Mouse (Mus musculus) gastrocnemius, postnatal 36 days (tissue): ENCODE measurements around the gene Chd2. TPM values are rescaled to one million over a fixed set of nuclear protein-coding genes. Genes with fewer than 3 reads are reported as not detected.
A peak's percentile ranks its signal among the peaks of the same experiment; 100 is the strongest.

Experiments
- DNase-seq, 2 experiments: peaks; one replicate each; pipeline ENCODE4 v3.0.0; 2022
- intact Hi-C: fragments of 180-260 bp; cut with DNase I; formaldehyde crosslinking; loops from one replicate; pipeline ENCODE4 v1.15.1; 2025
- total RNA-seq, 2 experiments: library from RNA; stranded (reverse); gene quantifications; 2 replicates each; pipeline ENCODE4 v1.2.3; 2021

Chd2 gene
- total RNA-seq, 2 experiments from 2014 or later = 22.4 to 39.9 TPM

GRCm38 (mm10) chr7:73422223-73423113 is 119.2 kb downstream of the Chd2 start:
- intact Hi-C loops = loop anchor here (2.0 to 5.0 kb wide), 3 partner anchors 45 to 1022 kb away; partner anchors contain the start of gene Rgma
- peak in 1 of 2 experiments; percentile 65 for DNase-seq

GRCm38 (mm10) chr7:73421278-73422015 is 120.2 kb downstream of the Chd2 start:
- DNase-seq = no peak
- intact Hi-C loops = loop anchor here (2.0 to 5.0 kb wide), 3 partner anchors 44 to 1021 kb away; partner anchors contain the start of gene Rgma

- no peak for DNase-seq
- intact Hi-C loops = loop anchor here (5.0 kb wide), 1 partner anchor 44 kb away; the partner anchor contains the start of gene Rgma
Observed at GRCm38 (mm10) chr7:73420827-73421226, 120.8 kb downstream of the Chd2 start.

- intact Hi-C loops = no loop called here
- no peak for DNase-seq
Observed at GRCm38 (mm10) chr7:73419375-73419774, 122.3 kb downstream of the Chd2 start.

DNA sequence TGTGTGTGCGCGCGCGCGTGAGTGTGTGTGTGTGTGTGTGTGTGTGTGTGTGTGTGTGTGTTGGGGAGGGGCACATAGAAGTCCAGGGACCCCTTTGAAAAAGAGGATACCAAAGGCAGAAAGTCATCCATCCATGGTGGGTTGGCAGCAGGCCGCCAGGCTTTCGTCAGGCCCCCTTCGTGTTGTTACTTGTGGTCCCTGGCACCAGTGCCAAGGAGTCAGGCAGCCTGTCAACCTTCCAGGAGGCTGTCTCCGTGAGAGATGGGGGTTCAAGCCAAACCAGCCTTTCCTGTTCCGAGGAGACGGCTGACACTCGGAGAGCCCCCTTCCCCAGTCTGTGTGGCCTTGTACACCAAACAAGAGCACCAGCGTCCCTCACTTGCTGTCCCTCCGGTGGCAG is 127.4 kb downstream of the Chd2 start:
- no peak for DNase-seq
- intact Hi-C loops = no loop called here

DNA sequence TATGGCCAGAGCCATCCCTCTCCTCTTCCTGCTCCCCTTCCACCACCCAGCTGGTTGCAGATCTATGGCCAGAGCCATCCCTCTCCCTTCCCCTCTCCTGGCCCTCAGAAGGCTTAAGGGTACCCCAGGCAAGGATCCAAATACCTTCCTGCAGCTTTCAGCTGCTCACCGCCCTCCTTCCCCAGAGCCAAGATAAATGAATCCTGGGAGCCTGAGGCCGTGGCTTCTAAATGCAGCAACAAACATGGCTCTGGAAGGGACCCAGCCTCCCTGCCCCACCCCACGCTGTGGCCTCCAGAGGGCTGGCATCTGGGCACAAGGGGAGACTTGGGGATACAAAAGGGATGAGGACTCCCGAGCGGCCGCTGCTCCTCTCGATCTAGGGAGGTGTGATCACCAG is 129.2 kb downstream of the Chd2 start:
- no peak for DNase-seq
- intact Hi-C loops = no loop called here

DNA sequence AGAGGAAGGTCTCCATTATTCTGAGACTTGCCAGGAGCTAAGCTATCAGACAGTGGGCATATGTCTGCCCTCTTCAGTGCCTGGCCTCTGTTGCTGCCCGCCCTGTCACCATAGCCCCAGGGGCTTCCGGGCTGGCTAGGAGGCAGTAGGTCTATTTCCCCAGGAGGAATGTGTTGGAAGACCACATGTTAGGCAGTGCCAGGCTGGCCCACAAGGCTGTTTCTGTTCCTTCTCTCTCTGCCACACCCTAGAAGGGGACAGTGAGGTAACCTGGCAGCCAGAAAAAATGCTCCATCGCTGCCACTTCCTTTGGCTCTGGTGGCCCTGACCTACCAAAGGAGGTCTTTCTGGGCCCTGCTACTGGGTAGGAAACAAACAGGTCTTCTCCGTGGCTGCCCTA is 129.6 kb downstream of the Chd2 start:
- intact Hi-C loops = no loop called here
- DNase-seq = no peak

DNA sequence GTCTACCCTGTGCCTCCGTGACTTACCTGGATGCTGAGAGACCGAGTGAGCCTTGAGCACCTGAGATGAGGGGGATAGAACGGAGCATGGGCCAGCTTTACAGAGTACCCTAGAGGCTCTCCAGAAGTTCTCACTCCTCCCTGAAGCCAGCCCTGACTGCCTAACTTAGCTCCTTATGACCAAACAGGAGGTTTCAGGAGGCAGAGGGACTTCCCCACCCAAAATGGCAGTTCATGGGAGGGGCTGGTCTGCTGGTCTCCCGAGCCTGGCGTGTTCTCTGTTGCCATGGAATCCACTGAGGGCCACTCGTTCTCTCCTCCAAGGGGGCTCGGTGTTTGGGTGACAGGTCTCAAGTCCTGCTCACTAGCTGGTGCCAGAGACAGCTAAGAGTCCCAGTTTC is 130.1 kb downstream of the Chd2 start:
- DNase-seq = no peak
- intact Hi-C loops = no loop called here

GRCm38 (mm10) chr7:73405550-73405949 is 136.1 kb downstream of the Chd2 start:
- intact Hi-C loops = no loop called here
- no peak for DNase-seq

DNA sequence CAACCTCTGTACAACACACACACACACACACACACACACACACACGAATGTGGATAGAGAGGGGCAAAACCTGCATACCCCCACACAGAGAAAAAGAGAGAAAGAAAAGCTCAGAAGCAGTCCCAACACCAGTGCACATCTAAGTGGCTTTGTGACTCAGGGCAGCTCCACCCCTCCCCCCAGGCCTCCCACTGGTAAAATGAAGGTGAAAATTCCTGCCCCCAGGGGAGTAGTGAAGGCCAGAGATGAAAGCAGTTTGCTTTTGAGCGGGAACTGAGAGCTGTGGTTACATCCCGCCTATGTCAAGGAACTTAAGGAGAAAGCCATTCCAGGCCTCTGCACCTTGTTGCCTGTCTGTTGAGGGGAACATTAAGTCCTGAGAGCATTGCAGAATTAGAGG is 138.1 kb downstream of the Chd2 start:
- DNase-seq = no peak
- intact Hi-C loops = no loop called here

GRCm38 (mm10) chr7:73402671-73403070 is 139.0 kb downstream of the Chd2 start:
- DNase-seq = no peak

GRCm38 (mm10) chr7:73402106-73402505 is 139.5 kb downstream of the Chd2 start:
- intact Hi-C loops = no loop called here

More at GRCm38 (mm10) chr7:73402671-73403070, 139.0 kb downstream of the Chd2 start:
- intact Hi-C loops = no loop called here

DNA sequence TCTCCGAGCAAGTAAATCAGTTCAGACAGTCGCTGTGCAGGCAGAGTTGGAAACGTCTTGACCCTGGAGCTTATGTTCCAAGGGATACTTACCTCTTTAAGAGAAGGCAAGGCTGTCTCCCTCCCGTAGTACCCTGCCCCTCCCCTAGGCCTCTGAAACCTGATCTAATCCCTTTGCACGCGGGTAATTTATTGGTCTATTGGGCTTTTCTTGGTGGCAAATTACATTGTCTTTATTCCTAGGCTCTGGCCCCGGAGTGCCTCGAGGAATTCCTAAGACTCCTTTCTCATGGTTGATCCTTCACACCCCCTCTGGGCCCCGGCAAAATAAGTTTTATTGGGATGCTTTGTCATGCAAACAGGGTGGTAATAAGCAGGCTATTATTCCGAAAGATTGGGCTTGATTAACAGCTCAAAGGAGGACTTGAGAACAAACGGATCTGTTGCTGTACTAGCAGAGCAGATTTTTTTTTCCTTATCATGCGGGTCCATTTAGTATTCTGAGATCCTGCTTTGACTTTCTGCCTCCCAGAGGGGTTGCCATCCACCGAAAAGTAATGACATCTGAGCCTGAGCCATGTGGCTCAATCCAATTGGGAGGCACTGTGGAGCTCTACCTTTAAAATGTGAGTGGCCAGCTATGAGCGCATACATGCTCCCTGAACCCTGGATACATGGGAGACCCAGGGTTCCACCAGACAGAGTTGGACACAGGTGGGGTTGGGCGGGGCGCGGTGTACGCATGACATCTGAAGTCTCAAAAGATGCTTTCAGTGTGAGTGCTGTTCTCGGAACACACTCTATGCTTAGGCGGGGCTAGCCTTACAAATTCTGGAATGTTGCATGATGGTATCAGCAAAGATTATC is 141.3 kb downstream of the Chd2 start:
- DNase-seq = no peak
- intact Hi-C loops = no loop called here

More at GRCm38 (mm10) chr7:73402106-73402505, 139.5 kb downstream of the Chd2 start:
- DNase-seq = no peak

GRCm38 (mm10) chr7:73399501-73400044 is 142.1 kb downstream of the Chd2 start:
- intact Hi-C loops = no loop called here
- peak in 1 of 2 experiments; percentile 68 for DNase-seq

- no peak for DNase-seq
- intact Hi-C loops = no loop called here
Observed at GRCm38 (mm10) chr7:73398806-73399442, 142.7 kb downstream of the Chd2 start.

DNA sequence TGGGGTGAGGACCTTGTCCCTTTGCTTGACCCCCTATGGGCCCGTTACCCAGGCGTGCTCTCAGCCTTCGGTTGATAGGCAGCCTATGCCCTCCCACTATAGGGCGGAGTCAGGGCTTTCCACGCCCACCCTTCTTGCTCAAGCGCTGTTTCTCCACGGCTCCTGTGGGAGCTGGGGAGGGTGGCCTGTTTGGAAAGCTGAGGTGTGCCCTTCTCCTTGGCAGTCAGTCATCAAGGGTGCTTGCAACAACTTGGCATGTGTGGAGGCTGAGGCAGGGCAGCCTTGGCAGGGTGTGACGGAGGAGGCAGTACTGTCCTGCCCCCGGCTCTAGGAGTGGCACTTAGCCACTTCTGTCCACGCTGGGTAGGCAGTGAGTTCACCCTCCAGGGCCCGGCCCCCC is 143.3 kb downstream of the Chd2 start:
- intact Hi-C loops = no loop called here
- DNase-seq = peak; percentile 79 to 80

GRCm38 (mm10) chr7:73394013-73394409 is 147.6 kb downstream of the Chd2 start:
- intact Hi-C loops = no loop called here
- no peak for DNase-seq

- DNase-seq = no peak
- intact Hi-C loops = no loop called here
Observed at GRCm38 (mm10) chr7:73393307-73394012, 148.2 kb downstream of the Chd2 start.

- no peak for DNase-seq
- intact Hi-C loops = no loop called here
Observed at GRCm38 (mm10) chr7:73392359-73392758, 149.3 kb downstream of the Chd2 start.
